Mouse (Mus musculus) thymus, postnatal 0 days (tissue): ENCODE results near the gene Slc7a11. TPM values are rescaled to one million over a fixed set of nuclear protein-coding genes. Genes with fewer than 3 reads are reported as not detected.

Experiments used
- DNase-seq: peaks from one replicate; pipeline ENCODE4 v3.0.0-alpha.2; 2015; ENCODE audit warnings: low spot score
- polyA plus RNA-seq: library from polyadenylated mRNA; unstranded; fragments of >200 nt; fragmentation: Nextera tagmentation; extraction: Ambion mirVana; gene quantifications from 2 replicates; pipeline ENCODE4 v1.2.1, GENCODE M21; 2015

The Slc7a11 gene
- polyA plus RNA-seq, 1 experiment from 2014 or later, result 14.1 TPM

DNA sequence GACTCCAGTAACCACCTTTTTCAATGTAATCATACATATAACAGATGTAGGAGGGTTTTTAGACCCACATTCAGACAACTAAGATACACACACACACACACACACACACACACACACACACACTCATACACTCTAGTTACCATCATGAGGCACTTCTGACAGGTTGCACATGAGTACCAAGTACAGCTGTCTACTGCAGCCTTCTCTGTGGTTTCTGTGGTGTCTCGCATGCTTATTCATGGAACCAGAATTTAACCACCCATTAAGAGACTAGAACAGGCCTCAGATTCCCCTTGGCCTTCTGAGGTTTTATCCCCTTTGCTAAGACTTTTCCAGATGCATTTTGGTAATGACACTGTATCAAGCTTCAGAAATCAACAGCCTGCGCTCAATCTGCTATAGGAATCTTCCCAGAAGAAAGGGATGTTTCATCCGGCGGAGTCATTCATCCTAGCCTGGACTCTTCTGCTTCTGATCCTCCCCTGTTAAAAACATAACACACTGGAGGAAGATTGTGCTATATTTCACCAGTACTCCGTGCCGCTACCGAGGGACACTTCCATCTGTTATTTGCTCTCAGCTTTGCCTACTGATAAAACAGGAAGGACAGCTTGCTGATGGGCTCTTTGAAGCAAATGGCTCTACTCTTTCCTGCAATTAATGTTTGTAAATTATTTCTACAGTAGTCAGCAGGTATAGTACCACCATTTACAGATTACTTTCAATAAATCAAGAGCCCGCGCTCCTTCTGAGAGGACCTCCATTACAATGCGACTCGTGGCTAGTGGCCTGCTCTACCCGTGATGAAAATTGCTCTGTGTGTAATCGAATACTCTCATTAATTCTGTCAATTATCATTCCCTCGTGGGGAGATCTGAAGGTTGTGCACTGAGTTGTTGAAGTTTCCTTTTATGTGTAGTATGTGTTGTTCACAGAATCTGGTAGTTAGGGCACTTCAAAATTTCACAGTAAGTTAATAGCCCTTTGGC lies 135.8 kb downstream of the Slc7a11 start:
- peak; percentile 61 for DNase-seq

- no peak for DNase-seq
These were observed 137.1 kb downstream of the Slc7a11 start for GRCm38 (mm10) chr3:50306334-50306733.

- DNase-seq, result peak; percentile 42
These were observed 139.3 kb downstream of the Slc7a11 start for GRCm38 (mm10) chr3:50304137-50304536.

DNA sequence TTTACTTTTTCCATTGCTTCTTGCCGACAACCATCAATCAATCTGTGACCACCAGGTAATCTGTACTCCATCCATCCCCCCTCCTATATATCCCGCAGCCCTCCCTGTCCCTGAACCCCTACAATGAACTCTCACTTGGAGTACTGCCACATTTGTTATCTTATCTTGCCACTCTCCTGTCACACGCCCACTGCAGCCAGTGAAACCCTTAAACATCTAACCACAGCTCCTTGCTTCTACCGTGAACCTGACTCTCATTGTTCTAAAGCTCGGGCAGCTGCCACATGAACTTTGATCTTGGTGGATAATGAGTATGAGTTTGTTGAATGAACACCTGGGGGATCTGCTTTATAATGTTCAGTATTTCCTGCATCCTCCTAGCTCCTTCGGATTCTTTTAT lies 140.8 kb downstream of the Slc7a11 start:
- DNase-seq, result peak; percentile 36

DNA sequence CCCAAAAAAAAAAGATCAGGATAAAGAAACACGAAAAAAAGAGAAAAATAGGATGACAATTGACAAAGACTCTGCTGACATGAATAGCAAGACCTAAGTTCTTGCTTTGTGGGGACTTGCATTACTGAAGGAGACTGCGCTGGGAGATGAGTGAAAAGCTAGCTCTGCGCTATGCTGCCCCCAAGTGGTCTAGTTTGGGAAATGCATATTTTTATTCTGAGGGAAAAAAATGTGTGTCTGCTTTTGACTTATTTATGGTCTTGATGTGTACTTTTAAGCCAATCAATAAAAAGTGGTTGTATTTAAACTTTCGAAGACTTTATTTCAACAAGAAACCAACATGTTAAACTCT lies 142.5 kb downstream of the Slc7a11 start:
- DNase-seq, result peak; percentile 75

DNA sequence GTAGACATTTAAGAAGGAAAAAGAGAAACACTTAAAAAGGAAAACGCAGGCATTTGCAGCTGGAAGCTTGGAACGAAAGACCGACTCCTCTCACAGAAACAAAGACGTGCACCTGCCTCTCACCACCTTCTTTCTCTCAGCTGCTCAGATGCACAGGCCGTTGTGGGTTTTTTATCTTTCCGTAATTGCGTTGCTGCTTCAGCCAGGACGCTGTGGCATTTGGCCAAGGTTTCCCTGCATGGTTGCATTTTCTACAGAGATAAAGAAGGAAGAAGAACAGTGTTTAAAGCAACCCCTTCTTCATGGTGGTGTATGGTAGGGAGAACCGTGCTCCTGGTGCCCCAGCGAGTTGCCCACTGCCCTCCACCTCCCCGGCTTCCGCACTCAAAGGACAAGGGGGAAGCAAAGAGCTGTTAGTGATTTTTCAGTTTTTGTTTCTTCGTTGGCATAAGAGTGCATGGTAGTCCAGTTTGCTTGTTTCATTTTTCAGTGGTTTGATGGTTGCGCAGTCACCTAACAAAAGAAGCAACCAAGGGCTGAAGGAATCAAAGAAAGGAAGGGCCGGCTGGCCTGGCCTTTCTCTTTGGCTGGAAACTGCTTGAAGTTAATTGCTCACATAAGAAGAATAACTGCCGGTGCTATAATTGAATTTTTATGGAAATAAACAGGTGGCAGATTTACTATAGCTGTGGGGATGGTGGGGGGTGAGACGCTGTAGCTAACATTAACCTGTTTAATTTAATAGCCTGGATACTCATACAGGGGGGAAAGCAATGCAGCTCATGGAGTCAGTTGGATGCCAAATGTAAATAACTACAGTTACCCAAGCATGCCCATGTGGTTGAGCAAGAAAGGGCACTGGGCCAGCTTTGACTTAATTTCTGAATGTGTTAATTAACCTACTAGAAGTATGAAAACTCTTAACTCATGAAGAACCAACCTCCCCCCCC lies 143.1 kb downstream of the Slc7a11 start:
- DNase-seq, result no peak

DNA sequence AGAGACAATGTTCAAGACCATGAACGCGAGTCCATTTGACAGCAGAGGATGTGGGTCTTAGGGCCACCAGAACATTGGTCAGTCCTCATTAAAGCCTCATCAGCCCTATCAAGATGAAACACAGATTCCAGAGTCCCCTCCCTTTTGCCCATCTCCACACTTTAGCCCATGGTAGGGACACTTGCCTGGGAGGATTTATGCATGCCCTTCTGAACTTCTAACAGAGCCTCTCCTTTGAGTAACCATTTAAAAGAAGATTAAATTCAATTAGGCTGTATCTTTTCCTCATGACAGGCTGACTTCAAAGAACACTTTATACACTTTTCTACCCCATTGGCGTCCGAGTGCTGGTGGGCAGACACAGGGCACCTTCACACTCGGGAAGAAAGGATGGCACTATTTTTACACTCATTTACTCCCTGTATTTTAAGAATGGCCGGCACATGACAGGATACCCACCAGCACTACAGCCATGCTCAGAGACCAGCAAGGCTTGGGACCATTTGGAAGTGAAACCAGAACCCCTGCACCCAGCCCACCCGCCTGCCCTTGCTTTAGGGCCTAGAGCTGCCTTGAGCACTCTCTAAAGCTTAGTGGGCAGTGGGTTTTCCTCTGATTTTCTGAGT lies 144.9 kb downstream of the Slc7a11 start:
- no peak for DNase-seq

- DNase-seq, result no peak
These were observed 146.5 kb downstream of the Slc7a11 start for GRCm38 (mm10) chr3:50296956-50297355.

- DNase-seq, result no peak
These were observed 168.4 kb downstream of the Slc7a11 start for GRCm38 (mm10) chr3:50275023-50275422.

DNA sequence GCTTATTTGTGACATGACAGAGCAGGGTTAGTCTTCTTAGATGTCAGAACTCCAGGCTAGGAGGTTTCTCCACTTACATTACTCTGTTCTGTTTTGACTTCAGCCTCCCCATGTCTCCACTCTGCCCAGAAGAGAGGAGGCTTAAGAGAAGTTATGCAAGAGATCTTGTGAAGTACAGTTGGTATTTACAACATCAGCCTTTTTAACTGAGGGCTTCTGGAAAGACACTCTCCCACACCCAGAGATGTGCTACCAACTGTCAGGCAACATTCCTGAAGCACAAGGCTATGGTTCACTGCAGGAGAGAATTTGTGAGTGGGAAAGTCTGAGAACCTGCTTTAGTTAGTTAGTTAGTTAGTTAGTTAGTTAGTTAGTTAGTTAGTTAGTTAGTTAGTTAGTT lies 171.2 kb downstream of the Slc7a11 start:
- DNase-seq, result no peak

DNA sequence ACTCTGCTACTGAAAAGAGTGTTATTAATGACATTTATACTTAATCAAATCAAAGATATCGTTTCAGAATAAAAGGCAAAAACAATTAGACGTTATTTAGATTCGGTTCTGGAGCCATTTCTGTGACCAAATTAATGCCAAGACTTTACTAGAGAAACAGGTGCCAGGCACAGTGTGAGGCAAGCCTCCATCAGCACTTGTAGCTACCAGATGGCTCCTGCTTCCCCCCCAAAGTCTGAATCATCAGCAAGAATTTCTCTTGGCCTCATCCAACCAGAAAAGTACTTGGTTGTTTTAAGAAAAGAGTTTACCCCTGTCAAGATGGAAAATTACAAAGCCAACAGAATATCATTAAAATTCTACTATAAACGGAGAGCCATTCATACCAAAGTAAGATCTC lies 173.7 kb downstream of the Slc7a11 start:
- DNase-seq, result no peak

DNA sequence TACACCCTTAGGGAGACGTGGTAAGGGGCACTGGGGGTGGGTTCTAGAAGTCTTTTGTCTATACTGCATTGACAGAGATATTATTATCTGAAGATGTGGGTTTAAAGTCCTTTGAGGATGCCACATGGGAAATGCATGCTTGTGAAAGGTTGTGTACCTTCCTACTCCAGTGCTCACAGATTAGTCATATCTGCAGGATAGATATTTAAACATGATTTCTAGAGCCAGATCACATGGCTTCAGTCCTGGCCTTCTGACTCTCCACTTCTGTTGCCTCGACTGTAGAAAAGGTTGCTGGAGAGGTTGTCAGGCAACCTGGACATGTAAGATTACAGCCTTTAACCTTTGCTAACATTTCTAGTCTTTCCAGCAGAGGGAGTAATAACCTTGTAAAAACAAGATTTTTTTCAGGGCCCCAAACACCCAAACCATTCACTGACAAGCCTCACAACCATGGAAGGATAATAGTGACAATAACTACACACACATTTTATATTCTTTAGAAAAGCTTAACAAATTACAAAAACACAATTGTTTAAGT lies 180.8 kb downstream of the Slc7a11 start:
- DNase-seq, result peak; percentile 33

DNA sequence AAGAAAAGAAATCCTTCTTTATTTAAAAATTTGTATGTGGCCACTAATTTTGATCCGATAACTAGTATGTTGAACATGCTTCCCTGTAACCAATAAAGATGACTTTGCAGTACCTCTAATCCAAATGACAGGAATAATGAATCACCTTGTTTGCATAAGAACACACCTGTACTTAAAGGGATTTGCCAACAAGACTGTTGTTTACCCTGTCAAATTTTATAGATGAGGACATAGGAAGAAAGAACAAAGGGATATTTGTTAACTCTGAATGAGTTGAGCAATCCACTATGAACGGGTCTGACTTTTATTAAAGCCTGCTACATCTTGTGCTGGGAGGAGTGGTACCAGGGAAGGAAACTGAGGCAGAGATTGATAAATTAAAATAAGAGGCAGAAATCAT lies 181.3 kb downstream of the Slc7a11 start:
- no peak for DNase-seq

DNA sequence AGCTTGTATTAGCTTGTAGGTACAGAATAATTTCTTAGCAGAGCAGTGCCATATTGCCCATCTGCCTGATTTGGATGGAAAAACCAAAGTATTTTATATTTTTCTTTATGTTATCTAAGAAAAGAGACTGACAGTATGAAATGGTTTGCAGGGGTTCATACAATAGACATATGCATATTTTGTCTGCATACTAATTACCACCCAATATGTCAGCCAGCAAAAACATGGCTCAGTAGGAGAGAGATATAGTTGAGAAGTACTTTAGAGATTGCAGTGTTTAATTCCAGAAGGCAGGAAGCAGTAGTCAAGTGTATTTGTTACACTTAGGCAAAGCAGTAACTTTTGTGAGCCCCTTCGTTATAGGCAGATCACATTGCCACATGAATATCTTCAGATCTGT lies 182.7 kb downstream of the Slc7a11 start:
- DNase-seq, result no peak

DNA sequence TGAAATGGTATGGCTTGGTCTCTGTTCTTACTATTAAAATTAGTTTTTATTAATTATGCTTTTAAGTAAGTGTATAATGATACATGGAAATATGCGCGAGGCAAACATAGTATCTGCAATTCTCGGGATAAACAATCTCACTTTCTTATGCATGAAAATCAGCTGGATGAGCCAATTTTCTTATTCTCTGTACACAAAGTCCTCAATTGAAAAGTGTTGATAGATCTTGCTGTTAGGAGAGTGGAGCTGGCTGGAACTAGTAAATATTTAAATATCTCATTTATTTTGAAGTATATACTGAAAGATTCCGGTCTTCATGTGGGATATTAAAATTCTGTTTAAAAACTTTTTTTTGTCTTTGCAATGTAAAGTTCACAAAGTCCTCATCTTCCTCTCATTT lies 184.6 kb downstream of the Slc7a11 start:
- DNase-seq, result no peak

- no peak for DNase-seq
These were observed 193.7 kb downstream of the Slc7a11 start for GRCm38 (mm10) chr3:50249598-50250300.

DNA sequence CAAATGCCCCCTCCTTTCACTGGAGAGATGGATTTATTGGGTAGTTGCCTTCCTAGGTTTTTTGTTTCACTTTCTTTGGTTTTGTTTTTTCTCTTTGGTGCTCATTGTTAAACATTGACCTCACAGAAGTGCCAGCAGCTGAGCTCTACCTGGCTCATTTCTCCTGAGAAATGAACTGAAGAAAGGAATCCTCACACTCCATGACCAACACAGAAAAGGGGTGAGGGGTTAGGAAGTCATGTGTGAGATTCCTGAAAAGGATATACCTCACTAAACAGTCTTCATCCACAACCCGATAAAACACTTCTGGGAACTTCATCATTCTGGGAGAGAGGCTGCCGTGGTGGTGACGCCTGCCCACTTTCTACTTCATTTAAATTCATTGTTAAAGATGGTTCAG lies 207.4 kb downstream of the Slc7a11 start:
- no peak for DNase-seq

DNA sequence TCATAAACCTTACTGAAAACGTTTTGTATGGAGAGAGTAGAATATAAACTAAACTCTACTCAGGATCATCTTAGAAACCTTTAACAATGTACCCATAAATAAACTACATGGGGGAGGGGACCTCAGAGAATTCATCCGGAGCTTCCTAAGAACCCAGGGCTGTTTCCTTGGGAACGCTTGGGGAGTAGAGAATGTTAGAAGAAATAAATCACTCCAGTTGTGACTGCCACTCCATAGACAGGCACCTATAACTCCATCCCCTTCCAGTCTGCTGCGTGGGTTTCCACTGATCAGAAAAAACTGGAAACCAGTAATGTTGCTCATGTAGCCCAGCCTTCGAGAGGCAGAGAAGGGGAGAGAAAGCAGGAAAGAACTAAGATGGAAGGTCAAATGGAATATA lies 210.3 kb downstream of the Slc7a11 start:
- no peak for DNase-seq

GRCm38 (mm10) chr3:50224390-50225114 lies 218.9 kb downstream of the Slc7a11 start:
- DNase-seq, result no peak

DNA sequence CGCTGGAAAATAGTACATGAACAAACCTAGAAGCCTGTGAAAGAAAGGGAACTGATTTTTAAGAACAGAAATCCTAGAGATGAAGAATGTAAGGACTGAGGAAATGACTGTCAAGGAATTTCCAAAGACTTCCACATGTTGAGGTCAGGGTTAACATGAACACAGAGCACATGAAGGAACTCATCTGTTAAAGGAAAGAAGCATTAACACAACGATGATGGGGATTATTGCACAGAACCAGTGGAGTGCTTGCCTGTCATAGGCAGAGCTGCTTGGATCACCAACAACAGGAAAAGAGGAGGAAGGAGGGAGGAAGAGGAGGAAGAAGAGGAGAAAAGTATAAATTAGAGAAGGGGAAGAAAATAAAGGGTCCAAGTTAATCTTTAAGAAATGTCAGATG lies 223.0 kb downstream of the Slc7a11 start:
- DNase-seq, result no peak
